ENCODE assay signal across 10 mouse cellular contexts in genomic region chr1:35653119-35653956, GRCm38 (mm10).
DNase-seq lines count a peak whose midpoint lies in the region; ATAC-seq and TF ChIP-seq lines count a peak whose summit lies in the region.
"Had no signal": no experiment of that assay in that cellular context is flagged by ENCODE, and none has a peak within 500 bp of the region (broad histone marks: within the 10 kb centered on the region; RNA-seq: fewer than 3 reads in every experiment).

No protein-coding gene starts in this region.

- no peak for TF ChIP-seq CTCF in brain, embryonic 14.5 days (IDR thresholded peaks at IDR 0.05; ENCODE audit: borderline replicate concordance, extremely low read depth, insufficient read depth, insufficient read length)
- TF ChIP-seq CTCF in stomach, postnatal 0 days (IDR thresholded peaks at IDR 0.05; ENCODE audit: low read depth), result no peak

- WGBS in stomach, postnatal 0 days, result 64% methylated on average over 13 of the region's 13 CpGs

- intact Hi-C loops in left cerebral cortex, postnatal 4 days (cut with DNase I), result no loop called here
- intact Hi-C loops in left cerebral cortex, postnatal 14 days (cut with DNase I), result no loop called here

- no peak for TF ChIP-seq POLR2A in brain, embryonic 14.5 days (IDR thresholded peaks at IDR 0.05; ENCODE audit: borderline replicate concordance, extremely low read depth, insufficient read depth, insufficient read length, poor library complexity, severe bottlenecking)

- no peak for TF ChIP-seq EP300 in stomach, postnatal 0 days (optimal IDR thresholded peaks at IDR 0.05)

- no peaks in the 10 kb centered on the region for H3K4me1 ChIP-seq in stomach, postnatal 0 days (replicated peaks; ENCODE audit: control insufficient read depth, insufficient read depth)
- H3K4me1 ChIP-seq: limb, embryonic 12.5 days had no signal

- no peaks in the 10 kb centered on the region for H3K9me3 ChIP-seq in stomach, postnatal 0 days (ENCODE audit: control insufficient read depth, low read length)
- H3K9me3 ChIP-seq: limb, embryonic 12.5 days; neural tube, embryonic 13.5 days had no signal

- DNase-seq in left cerebral cortex, postnatal 4 days, result peak; percentile 8
- DNase-seq in left cerebral cortex, adult 11 months (ENCODE audit: low spot score), result no peak
- peak; percentile 83 for DNase-seq in brain, embryonic 14.5 days (ENCODE audit: low read depth)
- peak; percentile 17 to 22 for DNase-seq in layer of hippocampus, postnatal 10 days (ENCODE audit: low spot score in 2 of 2)
- DNase-seq in splenic B cell, adult 2 months (ENCODE audit: low read depth, low spot score), result peak; percentile 82
- DNase-seq in frontal cortex, postnatal 14 days (ENCODE audit: low spot score in 2 of 2), result no peak
- no peak for DNase-seq in left cerebral cortex, postnatal 14 days (ENCODE audit: low spot score in 2 of 2)
- no peak for DNase-seq in stomach, postnatal 0 days (ENCODE audit: low spot score)

- no peak overlapping the region for H3K27ac ChIP-seq in stomach, postnatal 0 days (replicated peaks)
- H3K27ac ChIP-seq: limb, embryonic 12.5 days; neural tube, embryonic 13.5 days had no signal

- ATAC-seq in stomach, postnatal 0 days (ENCODE audit: low FRiP score, low TSS enrichment), result no peak

- no peak overlapping the region for H3K9ac ChIP-seq in stomach, postnatal 0 days (ENCODE audit: low read length)
- H3K9ac ChIP-seq: limb, embryonic 12.5 days; neural tube, embryonic 13.5 days had no signal

- H3K27me3 ChIP-seq in splenic B cell, adult 2 months (ENCODE audit: control insufficient read depth, insufficient read depth, low read length, poor library complexity, severe bottlenecking), result no peaks in the 10 kb centered on the region
- H3K27me3 ChIP-seq in stomach, postnatal 0 days (ENCODE audit: control insufficient read depth, insufficient read depth, low read length), result no peaks in the 10 kb centered on the region
- H3K27me3 ChIP-seq: limb, embryonic 12.5 days; neural tube, embryonic 13.5 days had no signal

- no peaks in the 10 kb centered on the region for H3K36me3 ChIP-seq in splenic B cell, adult 2 months (ENCODE audit: control insufficient read depth, insufficient read depth, low read length, poor library complexity, severe bottlenecking)
- H3K36me3 ChIP-seq in stomach, postnatal 0 days (ENCODE audit: control insufficient read depth, insufficient read depth, low read length), result no peaks in the 10 kb centered on the region
- H3K36me3 ChIP-seq: limb, embryonic 12.5 days; neural tube, embryonic 13.5 days had no signal

- H3K4me3 ChIP-seq in stomach, postnatal 0 days (ENCODE audit: low read depth, low read length), result no peak overlapping the region
- H3K4me3 ChIP-seq: limb, embryonic 12.5 days; neural tube, embryonic 13.5 days had no signal

- no peak overlapping the region for H3K4me2 ChIP-seq in stomach, postnatal 0 days (replicated peaks; ENCODE audit: low read depth)
- H3K4me2 ChIP-seq: limb, embryonic 12.5 days; neural tube, embryonic 13.5 days had no signal

Comparison
In these comparisons a context has a peak if more than half of its experiments do, and no peak if none do; other contexts are left out.
1. DNase-seq: peak in left cerebral cortex, postnatal 4 days (single experiment), brain, embryonic 14.5 days (single experiment), layer of hippocampus, postnatal 10 days (2 of 2) and splenic B cell, adult 2 months (single experiment); none in left cerebral cortex, adult 11 months (single experiment), frontal cortex, postnatal 14 days (0 of 2), left cerebral cortex, postnatal 14 days (0 of 2) and stomach, postnatal 0 days (single experiment).